Mouse (Mus musculus) kidney, embryonic 15.5 days (tissue): ENCODE measurements around the gene Lmln. TPM values are rescaled to one million over a fixed set of nuclear protein-coding genes. Genes with fewer than 3 reads are reported as not detected.
"Not testable (repeated sequence)": the region's sequence is repeated elsewhere in the genome, so short reads cannot be mapped to it uniquely, and the experiment has no call there.

Experiments
- ATAC-seq: fragments of 200-750 bp; cut with Nextera tagmentation; replicated peaks from 2 replicates; pipeline ENCODE4 v1.8.0; 2017; ENCODE audit warnings: moderate TSS enrichment; ENCODE audit not compliant: low FRiP score
- H3K27ac ChIP-seq: fragments of 300-500 bp; sonication (generic); 2 replicates; pipeline ENCODE4 v1.5.1; 2015; ENCODE audit warnings: mild to moderate bottlenecking, inconsistent platforms
- H3K27me3 ChIP-seq: fragments of 300-500 bp; sonication (generic); 2 replicates; pipeline ENCODE4 v1.6.1; 2015; ENCODE audit warnings: inconsistent platforms
- H3K36me3 ChIP-seq: fragments of 300-500 bp; sonication (generic); 2 replicates; pipeline ENCODE4 v1.6.1; 2015; ENCODE audit warnings: inconsistent platforms
- H3K4me1 ChIP-seq: fragments of 300-500 bp; sonication (generic); 2 replicates; pipeline ENCODE4 v1.6.1; 2015; ENCODE audit warnings: inconsistent platforms
- H3K4me2 ChIP-seq: fragments of 300-500 bp; sonication (generic); 2 replicates; pipeline ENCODE4 v1.6.1; 2015; ENCODE audit warnings: moderate library complexity, mild to moderate bottlenecking, inconsistent platforms
- H3K4me3 ChIP-seq: fragments of 300-500 bp; sonication (generic); replicated peaks from 2 replicates; pipeline ENCODE4 v1.5.1; 2015; ENCODE audit warnings: mild to moderate bottlenecking, inconsistent platforms
- H3K9ac ChIP-seq: fragments of 300-500 bp; sonication (generic); 2 replicates; pipeline ENCODE4 v1.6.1; 2015; ENCODE audit warnings: mild to moderate bottlenecking, inconsistent platforms
- H3K9me3 ChIP-seq: fragments of 300-500 bp; sonication (generic); replicated peaks from 2 replicates; pipeline ENCODE4 v1.6.1; 2016; ENCODE audit warnings: inconsistent platforms
- WGBS: fragments of 180-500 bp; shearing (Covaris S2); methylation state at CpG from one replicate; pipeline ENCODE4 v1.1.7; 2015; ENCODE audit warnings: mixed read lengths; 5-methylcytosine and 5-hydroxymethylcytosine counted together
- polyA plus RNA-seq: library from polyadenylated mRNA; unstranded; fragments of >200 nt; fragmentation: Nextera tagmentation; extraction: Ambion mirVana; gene quantifications from 2 replicates; pipeline ENCODE4 v1.2.1, GENCODE M21; 2015

Lmln gene
- polyA plus RNA-seq, 1 experiment from 2014 or later = 2.3 TPM

DNA sequence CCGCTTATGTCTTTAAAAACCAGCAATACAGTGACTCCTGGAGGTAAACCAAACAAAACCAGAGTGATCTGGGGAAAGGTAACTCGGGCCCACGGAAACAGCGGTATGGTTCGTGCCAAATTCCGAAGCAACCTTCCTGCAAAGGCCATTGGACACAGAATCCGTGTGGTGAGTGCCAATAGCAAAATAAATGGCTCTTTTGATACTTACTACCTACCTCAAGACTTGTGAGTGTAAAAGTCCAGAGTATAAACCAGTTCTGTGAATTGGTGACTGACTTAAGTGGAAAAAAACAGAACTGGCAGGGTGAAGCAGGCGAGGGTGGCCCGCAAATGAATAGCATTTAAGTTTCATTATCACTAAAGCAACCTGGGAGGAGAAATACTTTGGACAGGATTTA lies 3.7 kb upstream of the Lmln start:
- not testable (repeated sequence) for ATAC-seq, H3K9ac ChIP-seq, H3K4me2 ChIP-seq, H3K9me3 ChIP-seq, H3K27me3 ChIP-seq, H3K27ac ChIP-seq
- Histone ChIP-seq H3K4me1 (peaks cover 40% of the 10 kb centered on the region), H3K36me3 (peaks cover 33% of the 10 kb centered on the region), H3K4me3 (peak overlapping the region; percentile 97; the same call in 1 of the 2 replicates)
- 87% methylated on average over 9 of the region's 9 CpGs for WGBS

DNA sequence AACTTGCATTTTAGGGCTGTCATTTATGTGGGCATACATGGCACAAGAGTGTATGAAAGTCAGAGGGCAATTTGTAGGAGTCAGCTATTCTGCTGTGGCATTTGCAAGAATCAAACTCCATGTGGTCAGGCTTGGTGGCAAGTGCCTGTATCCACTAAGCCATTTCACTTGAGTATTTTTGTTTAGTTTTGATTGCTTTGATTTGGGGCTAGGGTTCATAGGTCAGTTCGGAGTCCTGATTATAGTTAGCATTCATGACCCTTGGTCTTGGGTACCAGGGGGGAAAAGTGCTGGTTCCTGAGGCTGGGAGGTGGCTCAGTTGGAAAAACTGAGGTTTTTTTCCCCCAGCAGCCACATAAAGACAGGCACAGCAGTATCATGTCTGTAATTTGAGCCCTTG lies 2.9 kb upstream of the Lmln start:
- WGBS = 74% methylated on average over 1 of the region's 1 CpGs
- no peak overlapping the region for H3K9ac ChIP-seq
- no peak overlapping the region for H3K4me2 ChIP-seq
- ATAC-seq = no peak
- peaks cover 33% of the 10 kb centered on the region for H3K36me3 ChIP-seq
- no peak overlapping the region for H3K4me3 ChIP-seq
- peaks cover 43% of the 10 kb centered on the region for H3K4me1 ChIP-seq
- no peaks in the 10 kb centered on the region for H3K27me3 ChIP-seq
- H3K27ac ChIP-seq = no peak overlapping the region
- no peaks in the 10 kb centered on the region for H3K9me3 ChIP-seq

- H3K4me2 ChIP-seq = no peak overlapping the region
- ATAC-seq = no peak
- WGBS = 83% methylated on average over 2 of the region's 2 CpGs
- peaks cover 33% of the 10 kb centered on the region for H3K36me3 ChIP-seq
- H3K9ac ChIP-seq = no peak overlapping the region
- H3K27me3 ChIP-seq = no peaks in the 10 kb centered on the region
- H3K27ac ChIP-seq = no peak overlapping the region
- H3K4me3 ChIP-seq = no peak overlapping the region
- H3K9me3 ChIP-seq = no peaks in the 10 kb centered on the region
- peaks cover 39% of the 10 kb centered on the region for H3K4me1 ChIP-seq
Measured at GRCm38 (mm10) chr16:33060926-33061325, 1.4 kb upstream of the Lmln start.

- H3K27me3 ChIP-seq = no peaks in the 10 kb centered on the region
- H3K9ac ChIP-seq = no peak overlapping the region; the same call in 1 of the 2 replicates
- no peaks in the 10 kb centered on the region for H3K9me3 ChIP-seq
- 50% methylated on average over 11 of the region's 11 CpGs for WGBS
- peak overlapping the region; percentile 75 for H3K4me3 ChIP-seq
- ATAC-seq = no peak
- H3K4me1 ChIP-seq = peaks cover 39% of the 10 kb centered on the region
- H3K4me2 ChIP-seq = peak overlapping the region; percentile 84
- H3K27ac ChIP-seq = peak overlapping the region; percentile 87
- peaks cover 33% of the 10 kb centered on the region for H3K36me3 ChIP-seq
Measured at GRCm38 (mm10) chr16:33061400-33061799, 921 bp upstream of the Lmln start.

DNA sequence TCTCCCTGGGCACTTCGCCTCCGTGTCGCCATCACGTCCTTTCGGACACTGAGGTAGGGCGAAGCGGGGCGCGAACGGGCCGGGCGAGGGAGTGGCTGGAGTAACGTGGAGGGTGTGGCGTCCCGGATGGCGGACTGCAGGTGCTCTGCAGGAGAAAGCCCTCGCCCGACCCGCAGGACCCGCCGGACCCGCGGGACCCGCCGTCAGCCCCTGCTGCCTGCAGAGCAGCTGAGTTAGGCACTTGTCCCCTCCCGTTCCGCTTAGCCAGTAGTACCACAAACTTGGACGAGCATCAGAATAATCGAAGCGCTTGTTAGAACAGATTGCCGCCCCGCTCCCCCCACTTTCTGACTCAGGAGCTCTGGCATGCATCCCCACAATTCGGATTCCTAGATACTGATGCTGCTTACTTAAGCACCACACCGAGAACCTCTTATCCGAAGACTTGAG lies 386 bp downstream of the Lmln start:
- Histone ChIP-seq H3K4me1 (peaks cover 39% of the 10 kb centered on the region), H3K4me3 (peak overlapping the region; percentile 75), H3K27ac (peak overlapping the region; percentile 87), H3K9me3 (no peaks in the 10 kb centered on the region), H3K27me3 (no peaks in the 10 kb centered on the region), H3K9ac (peak overlapping the region; percentile 63), H3K4me2 (peak overlapping the region; percentile 84), H3K36me3 (peaks cover 33% of the 10 kb centered on the region)
- peak; percentile 77 for ATAC-seq
- under 1% methylated on average over 35 of the region's 35 CpGs for WGBS

DNA sequence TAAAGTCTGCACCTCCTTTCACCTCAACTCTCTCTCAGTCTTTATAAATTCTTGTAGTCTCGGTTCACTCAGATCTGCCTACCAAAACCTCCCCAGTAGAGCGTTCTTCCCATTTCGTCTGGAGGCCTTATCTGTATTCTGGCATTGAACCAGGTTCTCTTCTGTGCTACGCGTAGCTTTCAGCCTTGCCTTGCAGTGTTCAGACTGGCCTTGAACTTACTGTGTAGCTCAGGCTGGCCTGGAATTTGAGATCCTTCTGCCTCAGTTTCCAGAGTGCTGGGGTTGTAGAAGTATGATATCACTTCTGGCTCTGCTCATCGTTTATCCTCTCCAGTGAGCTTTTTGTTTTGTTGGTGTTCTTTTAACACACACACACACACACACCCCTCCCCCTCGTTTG lies 946 bp downstream of the Lmln start:
- Histone ChIP-seq H3K4me1 (peaks cover 34% of the 10 kb centered on the region), H3K27ac (no peak overlapping the region; the same call in 1 of the 2 replicates), H3K4me2 (peak overlapping the region; percentile 84), H3K9ac (0 out of 2 replicates have a peak overlapping the region, but pooled peaks have one; percentile 63), H3K27me3 (no peaks in the 10 kb centered on the region), H3K4me3 (peak overlapping the region; percentile 75), H3K36me3 (peaks cover 28% of the 10 kb centered on the region), H3K9me3 (no peaks in the 10 kb centered on the region)
- ATAC-seq = no peak
- WGBS = 27% methylated on average over 7 of the region's 7 CpGs

DNA sequence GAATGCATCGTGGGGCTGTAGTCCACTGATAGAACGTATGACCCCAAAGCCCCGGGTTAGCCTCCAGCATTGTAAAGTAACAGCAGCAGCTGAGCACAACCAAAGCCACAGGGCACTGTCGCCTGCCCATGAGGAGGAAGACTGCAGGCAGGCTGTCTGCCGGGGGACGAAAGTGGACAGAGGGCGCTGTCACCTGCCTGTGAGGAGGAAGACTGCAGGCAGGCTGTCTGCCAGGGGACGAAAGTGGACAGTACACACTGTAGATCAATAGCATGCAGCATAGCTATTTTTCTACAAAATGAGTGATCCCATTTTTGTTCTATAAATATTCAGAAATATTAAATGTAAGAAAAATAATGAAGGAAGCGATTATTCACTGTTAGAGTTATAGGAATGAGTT lies 2.3 kb downstream of the Lmln start:
- WGBS = 76% methylated on average over 9 of the region's 9 CpGs
- Histone ChIP-seq H3K9ac (no peak overlapping the region), H3K4me2 (no peak overlapping the region), H3K4me3 (no peak overlapping the region), H3K9me3 (no peaks in the 10 kb centered on the region), H3K4me1 (peaks cover 21% of the 10 kb centered on the region), H3K27ac (no peak overlapping the region), H3K36me3 (peaks cover 15% of the 10 kb centered on the region), H3K27me3 (no peaks in the 10 kb centered on the region)
- ATAC-seq = no peak

GRCm38 (mm10) chr16:33070928-33071327 lies 8.6 kb downstream of the Lmln start:
- no peak for ATAC-seq
- H3K4me3 ChIP-seq = no peak overlapping the region
- H3K9ac ChIP-seq = no peak overlapping the region
- H3K27ac ChIP-seq = no peak overlapping the region
- H3K36me3 ChIP-seq = peaks cover 28% of the 10 kb centered on the region
- no peaks in the 10 kb centered on the region for H3K27me3 ChIP-seq
- 0 out of 2 replicates have a peak, but pooled peaks cover 3% of the 10 kb centered on the region for H3K4me1 ChIP-seq
- H3K9me3 ChIP-seq = no peaks in the 10 kb centered on the region
- H3K4me2 ChIP-seq = no peak overlapping the region

DNA sequence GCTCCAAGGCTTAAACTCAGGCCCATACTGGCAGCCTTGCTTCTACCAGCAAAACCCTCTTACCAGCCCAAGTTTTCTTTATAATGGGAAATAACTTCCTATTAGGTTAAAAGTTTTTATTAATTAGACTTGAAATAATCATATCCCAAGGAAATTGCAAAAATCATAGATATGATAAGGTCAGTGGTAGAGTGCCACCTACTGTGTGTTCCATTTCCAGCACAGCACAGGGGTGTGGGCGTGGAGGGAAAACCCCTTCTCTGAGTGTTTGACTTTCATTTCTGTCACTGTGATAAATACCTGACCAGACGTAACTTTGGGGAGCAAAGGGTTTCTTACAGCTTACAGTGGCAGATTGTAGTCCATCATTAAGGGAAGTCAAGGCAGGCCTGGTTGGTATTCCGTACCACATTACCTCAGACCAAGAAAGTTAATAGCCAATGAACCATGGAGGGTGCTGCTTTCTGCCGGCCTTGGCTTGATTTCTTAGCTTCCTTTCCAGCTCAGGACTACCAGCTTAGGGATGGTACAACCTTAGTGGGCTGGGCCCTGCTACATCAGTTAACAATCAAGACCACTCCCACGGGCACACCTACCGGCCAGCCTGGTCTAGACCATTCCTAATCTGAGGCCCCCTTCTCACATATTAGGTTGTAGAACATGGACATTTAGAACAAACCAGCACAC lies 10.7 kb downstream of the Lmln start:
- Histone ChIP-seq H3K9ac (no peak overlapping the region), H3K4me1 (0 out of 2 replicates have a peak, but pooled peaks cover 3% of the 10 kb centered on the region), H3K27me3 (no peaks in the 10 kb centered on the region), H3K4me3 (no peak overlapping the region), H3K27ac (no peak overlapping the region), H3K36me3 (peaks cover 32% of the 10 kb centered on the region), H3K4me2 (no peak overlapping the region), H3K9me3 (no peaks in the 10 kb centered on the region)
- WGBS = 81% methylated on average over 6 of the region's 6 CpGs
- ATAC-seq = 0 out of 2 replicates have a peak, but pooled peaks have one; percentile 18

DNA sequence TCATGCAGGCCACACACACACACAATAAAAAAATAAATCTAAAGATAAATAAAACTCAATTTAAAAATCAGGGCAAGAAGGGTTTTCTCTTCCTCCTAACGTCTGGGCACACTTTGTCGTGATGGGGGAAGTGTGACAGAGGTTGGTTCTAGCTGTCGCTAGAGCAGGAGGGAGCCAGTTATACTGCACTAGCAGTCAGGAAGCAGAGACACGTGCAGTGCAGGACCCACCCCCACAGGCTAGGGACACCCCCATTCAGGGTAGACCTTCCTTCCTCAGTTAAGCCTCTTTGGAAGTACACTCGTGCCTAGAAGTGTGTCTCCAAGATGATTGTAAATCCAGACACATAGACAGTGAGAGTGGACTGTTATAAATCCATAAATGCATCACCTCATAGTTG lies 12.6 kb downstream of the Lmln start:
- Histone ChIP-seq H3K4me2 (no peak overlapping the region), H3K36me3 (peaks cover 29% of the 10 kb centered on the region), H3K4me1 (0 out of 2 replicates have a peak, but pooled peaks cover 3% of the 10 kb centered on the region), H3K9ac (no peak overlapping the region), H3K27me3 (no peaks in the 10 kb centered on the region), H3K4me3 (no peak overlapping the region), H3K27ac (no peak overlapping the region), H3K9me3 (no peaks in the 10 kb centered on the region)
- no peak for ATAC-seq
- WGBS = 70% methylated on average over 5 of the region's 5 CpGs

DNA sequence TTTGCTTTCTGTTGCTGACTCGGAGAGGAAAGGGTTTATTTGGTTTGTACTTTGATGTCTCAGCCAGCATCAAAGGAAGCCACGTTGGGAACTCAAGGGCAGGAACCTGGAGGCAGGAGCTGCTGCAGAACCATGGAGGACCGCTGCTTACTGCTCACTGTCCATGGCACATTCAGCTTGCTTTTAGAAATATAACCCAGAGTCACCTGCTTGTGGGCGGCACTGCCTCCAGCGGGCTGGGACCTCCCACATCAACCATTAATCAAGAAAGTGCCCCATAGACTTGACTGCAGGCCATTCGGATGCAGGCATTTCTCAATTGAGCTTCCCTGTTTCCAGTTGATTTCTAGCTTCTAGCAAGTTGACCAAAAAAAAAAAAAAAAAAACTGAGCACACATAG lies 13.8 kb downstream of the Lmln start:
- 0 out of 2 replicates have a peak, but pooled peaks cover 3% of the 10 kb centered on the region for H3K4me1 ChIP-seq
- no peak overlapping the region for H3K4me3 ChIP-seq
- no peak overlapping the region for H3K4me2 ChIP-seq
- no peak for ATAC-seq
- H3K9me3 ChIP-seq = no peaks in the 10 kb centered on the region
- H3K36me3 ChIP-seq = peaks cover 23% of the 10 kb centered on the region
- WGBS = 29% methylated on average over 6 of the region's 6 CpGs
- H3K27me3 ChIP-seq = no peaks in the 10 kb centered on the region
- H3K9ac ChIP-seq = no peak overlapping the region
- H3K27ac ChIP-seq = no peak overlapping the region

DNA sequence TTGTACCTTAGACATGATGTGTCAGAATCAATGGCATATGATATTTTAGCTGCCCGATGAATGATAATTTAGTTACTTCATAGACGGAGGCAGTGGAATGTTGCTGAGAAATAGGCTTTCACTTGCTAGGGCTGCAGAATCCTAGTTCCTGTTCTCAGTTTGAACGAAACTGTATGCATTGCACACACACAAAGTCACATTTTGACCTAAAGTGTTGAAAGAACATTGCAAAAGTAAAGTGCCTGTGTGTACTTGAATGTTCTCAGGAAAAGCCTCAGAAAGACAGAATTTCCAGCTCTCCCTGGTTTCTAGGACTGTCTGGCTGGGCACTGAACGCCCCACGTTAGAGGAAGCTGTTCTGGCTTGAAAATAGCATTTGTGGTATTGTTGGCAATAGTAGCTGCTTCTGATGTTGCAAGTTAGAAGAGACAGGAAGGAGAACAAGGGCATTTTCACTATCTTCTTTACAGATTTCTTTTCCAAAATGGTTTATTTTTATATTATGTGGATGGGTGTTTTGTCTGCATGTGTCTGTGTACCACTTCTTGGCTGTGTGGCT lies 14.8 kb downstream of the Lmln start:
- H3K36me3 ChIP-seq = peaks cover 24% of the 10 kb centered on the region
- H3K4me1 ChIP-seq = 0 out of 2 replicates have a peak, but pooled peaks cover 3% of the 10 kb centered on the region
- WGBS = 89% methylated on average over 5 of the region's 5 CpGs
- H3K4me2 ChIP-seq = no peak overlapping the region
- no peaks in the 10 kb centered on the region for H3K27me3 ChIP-seq
- H3K9ac ChIP-seq = no peak overlapping the region
- H3K4me3 ChIP-seq = no peak overlapping the region
- no peak overlapping the region for H3K27ac ChIP-seq
- no peak for ATAC-seq
- H3K9me3 ChIP-seq = no peaks in the 10 kb centered on the region
